Mouse (Mus musculus): Measurements from ENCODE around the gene Adprm. TPM values are rescaled to one million over a fixed set of nuclear protein-coding genes. Genes with fewer than 3 reads are reported as not detected.
"Not testable (repeated sequence)": the region's sequence is repeated elsewhere in the genome, so short reads cannot be mapped to it uniquely, and the experiment has no call there.

The Adprm gene
- total and polyA plus RNA-seq, 3 experiments: 31.2 to 53.8 (median 43.4) TPM

DNA sequence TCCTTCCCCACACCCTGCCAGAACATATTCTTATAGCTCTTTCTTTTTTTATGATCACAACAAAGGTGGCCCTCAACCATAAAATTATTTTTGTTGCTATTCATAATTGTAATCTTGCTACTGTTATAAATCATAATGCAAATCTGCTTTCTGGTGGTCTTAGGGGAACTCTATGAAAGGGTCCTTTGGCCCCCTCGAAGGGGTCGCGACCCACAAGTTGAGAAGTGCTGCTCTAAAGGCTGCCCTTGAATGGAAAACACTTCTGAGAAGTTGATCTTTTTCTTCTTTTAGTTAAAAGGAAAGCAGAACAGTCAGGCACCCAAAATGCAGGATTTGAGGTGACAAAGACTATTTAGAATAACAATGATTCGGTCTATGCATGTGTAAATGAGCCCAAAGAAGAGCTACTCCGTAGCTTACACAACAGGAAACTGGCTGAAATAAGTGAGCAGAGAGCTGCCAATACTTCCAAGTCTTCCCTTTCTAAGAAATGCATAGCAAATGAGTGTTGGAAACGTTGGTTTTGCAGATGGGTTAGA is 28.5 kb downstream of the Adprm start:
- H3K36me3 ChIP-seq (replicated peaks in 1 of 2; ENCODE audit: control insufficient read depth in 1 of 2, insufficient read depth in 1 of 2, low read length in 1 of 2): no peaks in the 10 kb centered on the region
- no peaks in the 10 kb centered on the region for H3K9me3 ChIP-seq (replicated peaks; ENCODE audit: low read length)
- H3K27me3 ChIP-seq (replicated peaks): peaks cover 20% of the 10 kb centered on the region
- DNase-seq (ENCODE audit: extremely low read depth): no peak
- no peak overlapping the region for H3K27ac ChIP-seq (ENCODE audit: insufficient read depth, low read depth)
- TF ChIP-seq ZKSCAN1 (IDR thresholded peaks at IDR 0.05; ENCODE audit: borderline replicate concordance, low read depth, low read length) (no peak), ZMIZ1 (IDR thresholded peaks at IDR 0.05; ENCODE audit: low read depth, low read length) (no peak), RAD21 (IDR thresholded peaks at IDR 0.05; ENCODE audit: low read depth, low read length) (no peak), TBP (conservative IDR thresholded peaks at IDR 0.05; ENCODE audit: low read depth, low read length) (no peak), HCFC1 (IDR thresholded peaks at IDR 0.05; ENCODE audit: low read depth, low read length) (no peak), E2F4 (IDR thresholded peaks at IDR 0.05; ENCODE audit: insufficient replicate concordance, low read depth, low read length) (no peak), ELF1 (IDR thresholded peaks at IDR 0.05; ENCODE audit: low read depth, low read length) (no peak), UBTF (IDR thresholded peaks at IDR 0.05; ENCODE audit: low read depth, low read length) (no peak), JUND (conservative IDR thresholded peaks at IDR 0.05; ENCODE audit: low read depth, low read length) (no peak), KAT2A (IDR thresholded peaks at IDR 0.05; ENCODE audit: insufficient replicate concordance, low read length) (no peak), JUN (IDR thresholded peaks at IDR 0.05; ENCODE audit: insufficient read depth, low read depth, low read length) (no peak), USF1 (IDR thresholded peaks at IDR 0.05; ENCODE audit: low read depth, low read length) (no peak)
- H3K79me2 ChIP-seq (replicated peaks; ENCODE audit: control insufficient read depth, extremely low read depth, insufficient read depth, poor library complexity, severe bottlenecking): no peaks in the 10 kb centered on the region
- dilution Hi-C loops (cut with MboI; ENCODE audit: extremely low pct_ligation_motif_present, extremely low pct_unique_long_range_greater_than_20kb, low sequenced_read_pairs) (no loop called here), in situ Hi-C loops (cut with MboI; ENCODE audit: low pct_ligation_motif_present, low pct_unique_long_range_greater_than_20kb, low sequenced_read_pairs) (loop anchor here (10.0 kb wide), 1 partner anchor 321 kb away; no protein-coding TSS in a partner anchor)
- H3K4me3 ChIP-seq (replicated peaks in 1 of 3; ENCODE audit: low read depth in 2 of 3, low read length in 2 of 3, poor library complexity in 1 of 3): no peak overlapping the region
- H3K4me2 ChIP-seq (ENCODE audit: insufficient read depth, low read depth, poor library complexity, severe bottlenecking): no peak overlapping the region
- peaks cover 0 to 22% of the 10 kb centered on the region in 2 experiments; a peak in 2 of 4 replicates for H3K4me1 ChIP-seq (ENCODE audit: control insufficient read depth in 1 of 2, insufficient read depth in 2 of 2)
- H3K9ac ChIP-seq (ENCODE audit: insufficient read depth, low read depth): no peak overlapping the region

DNA sequence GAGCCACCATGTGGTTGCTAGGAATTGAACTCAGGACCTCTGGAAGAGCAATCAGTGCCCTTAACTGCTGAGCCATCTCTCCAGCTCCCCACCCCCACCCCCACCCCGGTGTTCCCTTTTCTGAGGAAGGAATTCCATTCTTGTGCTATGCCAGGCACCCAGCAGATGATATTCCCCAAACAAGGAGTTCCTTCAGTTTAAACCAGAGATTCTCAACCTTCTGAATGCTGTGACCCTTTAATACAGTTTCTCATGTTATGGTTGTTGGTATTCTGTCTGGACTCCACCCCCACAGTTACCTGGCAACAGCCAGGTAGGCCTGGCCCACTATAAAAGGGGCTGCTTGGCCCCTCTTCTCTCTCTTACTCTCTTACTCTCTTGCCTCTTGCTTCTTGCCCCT is 29.2 kb downstream of the Adprm start:
- H3K79me2 ChIP-seq (replicated peaks; ENCODE audit: control insufficient read depth, extremely low read depth, insufficient read depth, poor library complexity, severe bottlenecking); H3K4me3 ChIP-seq (replicated peaks in 1 of 3; ENCODE audit: low read depth in 2 of 3, low read length in 2 of 3, poor library complexity in 1 of 3); DNase-seq (ENCODE audit: extremely low read depth); H3K36me3 ChIP-seq (replicated peaks in 1 of 2; ENCODE audit: control insufficient read depth in 1 of 2, insufficient read depth in 1 of 2, low read length in 1 of 2); H3K9me3 ChIP-seq (replicated peaks; ENCODE audit: low read length); H3K9ac ChIP-seq (ENCODE audit: insufficient read depth, low read depth); dilution Hi-C loops (cut with MboI; ENCODE audit: extremely low pct_ligation_motif_present, extremely low pct_unique_long_range_greater_than_20kb, low sequenced_read_pairs); H3K4me2 ChIP-seq (ENCODE audit: insufficient read depth, low read depth, poor library complexity, severe bottlenecking); H3K27ac ChIP-seq (ENCODE audit: insufficient read depth, low read depth): not testable (repeated sequence)
- Histone ChIP-seq H3K27me3 (replicated peaks) (peaks cover 23% of the 10 kb centered on the region), H3K4me1 (ENCODE audit: control insufficient read depth in 1 of 2, insufficient read depth in 2 of 2) (peaks cover 3 to 28% of the 10 kb centered on the region in 2 experiments; a peak in 2 of 4 replicates)
- in situ Hi-C loops (cut with MboI; ENCODE audit: low pct_ligation_motif_present, low pct_unique_long_range_greater_than_20kb, low sequenced_read_pairs): loop anchor here (10.0 kb wide), 1 partner anchor 322 kb away; no protein-coding TSS in a partner anchor

Data from CH12.LX (cell line).